Mouse (Mus musculus) frontal cortex, adult (tissue): ENCODE data around the gene Spc25.

ENCODE experiments used
- ATAC-seq: cut with Nextera tagmentation; 2 replicates; pipeline ENCODE4 v1.9.2; 2017; ENCODE audit warnings: mild to moderate bottlenecking, moderate library complexity, mixed read lengths; ENCODE audit not compliant: low TSS enrichment

The Spc25 gene

DNA sequence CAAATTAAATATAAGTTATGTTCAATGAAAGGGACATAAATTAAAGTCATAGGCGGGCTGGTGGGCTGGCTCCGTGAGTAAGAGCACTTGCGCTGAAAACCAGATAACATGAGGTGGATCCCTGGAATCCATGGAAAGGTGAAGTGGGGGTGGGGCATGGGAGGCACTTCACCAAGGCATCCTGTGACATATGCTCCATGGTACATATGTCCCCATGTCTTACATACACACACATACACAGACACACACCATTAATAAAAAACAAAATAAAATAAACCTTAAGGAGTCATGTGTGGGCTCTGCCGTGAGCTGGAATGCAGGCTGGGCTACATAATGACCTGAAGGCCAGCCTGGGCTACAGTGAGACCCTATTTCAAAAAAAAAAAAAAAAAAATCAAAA is 26.3 kb downstream of the Spc25 start:
- no peak for ATAC-seq

DNA sequence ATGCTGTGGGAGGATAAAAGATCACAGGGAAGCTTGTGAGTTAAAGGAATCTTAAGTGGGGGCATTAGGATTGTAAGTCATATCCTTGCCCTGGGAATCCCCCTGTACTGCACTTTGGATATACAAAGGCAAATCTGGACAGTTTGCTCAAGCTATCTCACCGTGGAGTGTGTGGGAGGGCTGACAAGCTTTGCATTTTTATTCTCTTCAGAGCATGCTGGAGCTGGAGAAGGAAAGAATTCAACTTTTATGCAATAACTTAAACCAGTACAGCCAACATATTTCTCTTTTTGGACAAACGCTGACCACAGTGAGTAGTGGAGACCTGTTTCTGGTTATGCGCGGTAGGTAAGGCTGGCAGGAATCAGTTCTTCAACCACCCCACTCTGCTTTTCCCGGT is 30.7 kb downstream of the Spc25 start:
- ATAC-seq, result peak; percentile 97

DNA sequence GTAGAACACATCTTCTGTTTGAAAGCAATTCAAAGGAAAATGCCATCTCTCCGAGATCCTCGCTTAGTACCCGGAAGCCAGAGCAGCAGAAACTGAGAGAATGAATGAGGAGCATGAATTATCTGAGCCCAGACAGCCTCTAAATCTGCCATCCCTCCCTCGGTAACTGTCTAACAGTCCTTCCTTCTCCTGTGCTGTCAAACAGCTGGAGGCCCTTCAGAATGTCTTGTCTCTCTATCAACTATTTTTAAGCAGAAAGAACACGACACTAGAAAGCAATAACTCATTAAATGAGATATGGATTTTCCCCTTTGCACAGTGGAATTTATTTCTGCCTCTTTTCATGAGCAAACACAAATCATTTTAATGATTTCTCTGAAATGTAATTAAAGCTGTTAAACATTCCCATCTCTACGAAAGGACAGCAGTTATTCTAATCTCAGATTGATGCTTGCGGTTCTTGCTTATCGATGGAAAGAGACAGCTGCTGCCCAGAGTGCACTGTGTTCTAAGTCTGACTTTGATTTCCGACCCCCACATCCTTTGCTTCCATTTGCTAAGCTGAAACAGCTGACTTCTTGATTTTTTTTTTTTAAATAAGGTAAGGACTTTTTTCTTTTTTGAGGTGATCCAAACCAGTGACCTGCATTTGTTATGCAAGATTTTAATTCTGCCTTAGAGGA is 35.5 kb downstream of the Spc25 start:
- ATAC-seq, result peak; percentile 44; the same call in 1 of the 2 replicates

DNA sequence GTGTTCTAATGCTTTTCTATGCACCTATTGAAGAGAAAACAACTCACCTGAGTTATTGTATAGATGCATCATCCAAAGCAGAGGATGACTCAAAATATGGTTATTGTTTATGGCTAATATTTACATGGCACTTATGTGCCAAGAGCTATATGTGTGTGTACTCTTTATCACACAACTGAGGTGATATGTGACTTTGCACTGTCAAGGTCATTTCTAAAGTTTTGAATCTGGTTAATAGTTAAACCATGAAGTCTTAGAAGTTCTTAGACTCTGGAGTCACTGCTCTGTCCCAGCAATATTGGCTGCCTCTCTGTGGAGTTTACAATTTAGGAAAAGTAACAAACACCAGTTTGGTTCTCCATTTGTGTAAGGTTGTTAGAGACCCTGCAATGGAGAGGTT is 47.1 kb downstream of the Spc25 start:
- no peak for ATAC-seq

DNA sequence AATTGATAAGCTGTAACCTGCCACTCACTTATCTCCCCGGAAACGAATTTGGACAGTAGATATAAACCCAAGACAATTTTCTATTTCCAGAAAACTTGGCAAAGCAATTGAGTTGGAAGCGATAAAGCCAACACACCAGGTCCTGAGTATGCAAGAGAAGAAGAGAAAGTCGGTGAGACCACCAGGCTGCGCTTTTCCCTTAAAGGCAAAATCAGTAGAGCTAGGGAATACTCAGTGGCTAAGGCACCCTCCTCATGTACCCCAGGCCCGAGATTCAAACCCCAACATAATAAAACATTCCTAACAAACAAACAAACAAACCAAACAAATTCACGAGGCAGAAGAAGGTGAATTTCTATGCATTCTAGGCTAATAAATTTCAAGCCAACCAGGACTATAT is 49.7 kb downstream of the Spc25 start:
- no peak for ATAC-seq

DNA sequence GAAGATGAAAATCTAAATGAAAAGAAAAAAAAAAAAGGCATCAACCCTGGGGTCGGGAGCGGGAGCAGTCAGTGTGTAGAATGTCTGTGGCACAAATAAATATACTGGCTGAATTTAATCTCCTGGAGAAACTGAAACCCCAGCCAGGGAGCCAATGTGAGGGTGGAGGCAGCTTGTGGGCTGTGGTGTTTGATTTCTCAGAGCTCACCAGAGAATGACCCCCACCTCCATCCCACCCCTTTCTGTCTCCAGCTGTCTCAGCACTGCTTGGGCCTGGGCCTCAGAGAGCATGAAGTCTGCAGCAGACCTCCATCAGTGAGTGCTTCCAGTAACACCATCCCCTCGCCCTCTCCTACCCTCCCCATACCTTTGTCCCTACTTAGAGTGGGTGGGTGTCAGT is 50.1 kb downstream of the Spc25 start:
- ATAC-seq, result no peak

DNA sequence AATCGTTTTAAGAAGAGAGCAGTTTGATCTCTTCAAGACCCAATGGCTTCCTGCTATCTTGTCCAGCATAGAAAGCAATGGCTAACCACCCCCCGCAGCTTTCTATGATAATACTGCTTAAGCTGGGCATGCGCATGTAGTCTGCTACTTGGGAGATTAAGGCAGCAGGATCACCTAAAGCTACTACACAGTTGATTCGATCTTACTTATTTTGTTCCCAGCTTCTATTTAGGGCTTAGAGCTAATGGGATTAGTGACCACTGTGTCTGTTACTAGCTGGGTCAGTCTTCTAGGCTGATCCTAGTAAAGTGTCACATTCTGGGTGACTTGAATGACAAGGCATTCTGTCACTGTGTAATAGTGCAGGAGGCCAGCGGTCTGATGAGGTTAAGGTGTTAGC is 55.2 kb downstream of the Spc25 start:
- no peak for ATAC-seq

DNA sequence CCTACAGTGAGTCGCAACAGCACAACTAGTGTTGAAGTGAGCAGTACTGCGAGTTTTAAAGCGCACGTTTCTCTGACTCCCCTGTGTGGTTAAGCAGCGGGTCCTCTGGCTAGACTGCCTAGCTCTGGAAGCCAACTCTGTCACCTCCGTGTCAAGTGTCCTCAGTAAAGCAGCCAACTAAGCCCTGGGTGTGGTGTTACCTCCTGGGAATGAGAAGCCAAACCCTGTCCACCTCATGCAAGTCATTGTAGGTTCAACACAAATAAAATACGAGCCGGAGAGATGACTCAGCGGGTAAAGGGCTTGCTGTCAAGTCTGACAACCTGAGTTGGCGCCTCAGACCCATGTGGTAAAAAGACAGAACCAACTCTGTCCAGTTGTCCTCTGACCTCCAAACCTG is 56.8 kb downstream of the Spc25 start:
- no peak for ATAC-seq

DNA sequence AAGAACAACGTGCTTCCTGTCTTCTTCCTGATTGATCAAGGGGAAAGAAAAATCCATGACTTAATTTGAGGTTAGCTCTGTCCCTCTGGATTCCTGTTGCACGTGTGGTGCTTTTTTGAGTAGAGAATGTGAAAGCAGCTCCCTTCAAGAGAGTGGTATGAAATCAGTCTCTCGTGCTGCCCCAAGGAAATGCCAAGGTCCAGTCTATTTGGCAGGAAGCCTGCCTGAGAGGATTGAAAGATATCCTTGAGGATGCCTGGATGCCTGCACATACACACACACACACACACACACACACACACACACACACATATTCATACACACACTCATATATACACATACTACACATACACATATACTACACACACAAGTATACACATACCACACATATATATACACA is 57.3 kb downstream of the Spc25 start:
- ATAC-seq, result no peak
